Mouse (Mus musculus) olfactory bulb, adult 2 months (tissue): ENCODE data around the gene Epha7.

Source experiments
- CTCF ChIP-seq: fragments of 200-500 bp; IDR thresholded peaks from 2 replicates; pipeline ENCODE4 v1.5.1; 2012; ENCODE audit warnings: low read depth, mild to moderate bottlenecking, low read length, moderate library complexity; ENCODE audit not compliant: insufficient read depth
- POLR2A ChIP-seq: fragments of 200-500 bp; IDR thresholded peaks from 2 replicates; pipeline ENCODE4 v1.6.1; 2012; ENCODE audit warnings: mild to moderate bottlenecking, low read depth, low read length, moderate library complexity; ENCODE audit not compliant: insufficient read depth

DNA sequence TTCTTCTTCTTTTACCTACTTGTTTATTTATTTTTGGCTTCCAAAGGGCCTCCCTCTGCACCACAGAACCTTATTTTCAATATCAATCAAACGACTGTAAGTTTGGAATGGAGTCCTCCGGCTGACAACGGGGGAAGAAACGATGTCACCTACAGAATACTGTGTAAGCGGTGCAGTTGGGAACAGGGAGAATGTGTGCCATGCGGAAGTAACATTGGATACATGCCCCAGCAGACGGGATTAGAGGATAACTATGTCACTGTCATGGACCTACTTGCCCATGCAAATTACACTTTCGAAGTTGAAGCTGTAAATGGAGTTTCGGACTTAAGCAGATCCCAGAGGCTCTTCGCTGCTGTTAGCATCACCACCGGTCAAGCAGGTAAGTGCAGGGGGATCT lies 58.7 kb downstream of the Epha7 start:
- TF ChIP-seq POLR2A = no peak
- TF ChIP-seq CTCF = no peak
